Mouse (Mus musculus) limb, embryonic 11.5 days (tissue): ENCODE data around the gene Thada. TPM values are rescaled to one million over a fixed set of nuclear protein-coding genes. Genes with fewer than 3 reads are reported as not detected.

ENCODE experiments used
- ATAC-seq: fragments of 200-750 bp; cut with Nextera tagmentation; 2 replicates; pipeline ENCODE4 v1.8.0; 2017; ENCODE audit warnings: low read depth; ENCODE audit not compliant: insufficient number of reproducible peaks, low FRiP score, low TSS enrichment
- DNase-seq: peaks from one replicate; pipeline ENCODE4 v3.0.0-alpha.2; 2015; ENCODE audit warnings: low spot score
- H3K27ac ChIP-seq: fragments of 300-500 bp; sonication (generic); replicated peaks from 2 replicates; pipeline ENCODE4 v1.5.1; 2014; ENCODE audit warnings: low read depth, mild to moderate bottlenecking, low read length
- H3K27me3 ChIP-seq: fragments of 300-500 bp; sonication (generic); 2 replicates; pipeline ENCODE4 v1.6.1; 2014; ENCODE audit warnings: mild to moderate bottlenecking, low read length, mixed read lengths; ENCODE audit not compliant: control insufficient read depth, insufficient read depth
- H3K36me3 ChIP-seq: fragments of 300-500 bp; sonication (generic); 2 replicates; pipeline ENCODE4 v1.6.1; 2014; ENCODE audit warnings: mild to moderate bottlenecking, low read length, moderate library complexity, mixed read lengths; ENCODE audit not compliant: control insufficient read depth, insufficient read depth
- H3K4me1 ChIP-seq: fragments of 300-500 bp; sonication (generic); 2 replicates; pipeline ENCODE4 v1.6.1; 2014; ENCODE audit warnings: low read length, mixed read lengths; ENCODE audit not compliant: control insufficient read depth, insufficient read depth
- H3K4me2 ChIP-seq: fragments of 300-500 bp; sonication (generic); 2 replicates; pipeline ENCODE4 v1.6.1; 2014; ENCODE audit warnings: low read depth, mild to moderate bottlenecking, moderate library complexity; ENCODE audit not compliant: severe bottlenecking
- H3K4me3 ChIP-seq: fragments of 300-500 bp; sonication (generic); 2 replicates; pipeline ENCODE4 v1.5.1; 2014; ENCODE audit warnings: low read depth, low read length
- H3K9ac ChIP-seq: fragments of 300-500 bp; sonication (generic); 2 replicates; pipeline ENCODE4 v1.6.1; 2014; ENCODE audit warnings: mild to moderate bottlenecking, low read length
- H3K9me3 ChIP-seq: fragments of 300-500 bp; sonication (generic); 2 replicates; pipeline ENCODE4 v1.6.1; 2016; ENCODE audit warnings: low read length; ENCODE audit not compliant: control insufficient read depth
- WGBS: fragments of 180-500 bp; shearing (Covaris S2); extraction: QIAGEN DNeasy Blood & Tissue Kit; methylation state at CpG from one replicate; pipeline ENCODE4 v1.1.7; 2014; 5-methylcytosine and 5-hydroxymethylcytosine counted together
- polyA plus RNA-seq: library from polyadenylated mRNA; unstranded; fragments of >200 nt; fragmentation: Nextera tagmentation; extraction: Ambion mirVana; gene quantifications from 2 replicates; pipeline ENCODE4 v1.2.1, GENCODE M21; 2014

Thada gene
- polyA plus RNA-seq, 1 experiment from 2014 or later, result 12.6 TPM

DNA sequence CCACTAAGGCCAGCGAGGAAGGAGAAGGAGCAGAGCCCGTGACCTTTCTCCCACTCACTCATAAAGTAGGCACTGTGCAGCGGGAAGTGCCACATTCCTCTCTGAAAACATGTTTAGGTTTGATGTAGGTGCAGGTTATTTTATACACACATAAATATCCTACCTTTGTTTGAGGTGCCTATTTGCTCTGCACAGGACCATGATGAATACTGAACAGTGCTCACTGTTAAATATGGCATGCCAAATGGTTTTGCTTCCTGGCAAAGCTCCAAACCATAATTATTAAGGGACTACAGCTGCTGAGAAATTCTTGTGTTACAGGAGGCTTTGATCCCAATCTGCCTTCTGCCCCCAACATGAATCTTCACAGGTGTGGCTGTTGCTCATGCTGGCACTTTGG is 259.8 kb downstream of the Thada start:
- DNase-seq (no peak), ATAC-seq (no peak)
- H3K9me3 ChIP-seq, result no peaks in the 10 kb centered on the region
- no peaks in the 10 kb centered on the region for H3K27me3 ChIP-seq
- no peak overlapping the region for H3K9ac ChIP-seq
- H3K4me1 ChIP-seq, result peaks cover 6% of the 10 kb centered on the region; the same call in 1 of the 2 replicates
- H3K4me3 ChIP-seq, result no peak overlapping the region
- H3K4me2 ChIP-seq, result no peak overlapping the region
- no peaks in the 10 kb centered on the region for H3K36me3 ChIP-seq
- H3K27ac ChIP-seq, result no peak overlapping the region
- 73% methylated on average over 3 of the region's 3 CpGs for WGBS

DNA sequence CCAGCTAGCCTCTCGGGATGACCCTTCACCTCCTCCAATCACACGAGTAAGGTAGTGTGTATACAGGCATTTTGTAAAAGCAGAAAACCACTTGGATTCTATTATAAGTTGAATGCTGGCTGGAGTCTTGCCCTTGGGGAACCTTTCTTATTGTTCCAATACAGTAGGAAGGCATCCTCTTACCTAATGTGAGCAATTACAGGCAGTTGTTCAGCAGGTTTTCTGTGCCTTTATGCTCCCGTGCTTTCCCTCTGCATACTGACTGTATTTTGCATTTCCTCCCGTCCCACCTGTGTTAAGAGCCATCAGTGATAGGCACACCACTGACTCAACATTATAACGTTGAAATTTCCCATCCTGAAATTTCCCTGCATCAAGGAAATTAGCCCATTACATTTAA is 261.0 kb downstream of the Thada start:
- 79% methylated on average over 5 of the region's 5 CpGs for WGBS
- H3K27ac ChIP-seq, result no peak overlapping the region

GRCm38 (mm10) chr17:84203340-84203739 is 262.7 kb downstream of the Thada start:
- Histone ChIP-seq H3K9ac (no peak overlapping the region), H3K27ac (peak overlapping the region; percentile 6; the same call in 1 of the 2 replicates), H3K9me3 (no peaks in the 10 kb centered on the region), H3K4me1 (peaks cover 7% of the 10 kb centered on the region; the same call in 1 of the 2 replicates), H3K4me3 (no peak overlapping the region), H3K27me3 (no peaks in the 10 kb centered on the region), H3K36me3 (no peaks in the 10 kb centered on the region; the same call in 1 of the 2 replicates), H3K4me2 (no peak overlapping the region)
- DNase-seq, result no peak
- WGBS, result 70% methylated on average over 7 of the region's 7 CpGs
- no peak for ATAC-seq

More for the DNA sequence above, 261.0 kb downstream of the Thada start:
- no peaks in the 10 kb centered on the region for H3K9me3 ChIP-seq
- no peak overlapping the region for H3K4me3 ChIP-seq
- H3K36me3 ChIP-seq, result no peaks in the 10 kb centered on the region; the same call in 1 of the 2 replicates
- no peak overlapping the region for H3K9ac ChIP-seq
- H3K27me3 ChIP-seq, result no peaks in the 10 kb centered on the region
- ATAC-seq (no peak), DNase-seq (no peak)
- H3K4me2 ChIP-seq, result no peak overlapping the region
- H3K4me1 ChIP-seq, result peaks cover 6% of the 10 kb centered on the region; the same call in 1 of the 2 replicates

GRCm38 (mm10) chr17:84201183-84201582 is 264.8 kb downstream of the Thada start:
- Histone ChIP-seq H3K36me3 (no peaks in the 10 kb centered on the region; the same call in 1 of the 2 replicates), H3K27me3 (no peaks in the 10 kb centered on the region), H3K4me1 (peaks cover 10% of the 10 kb centered on the region; the same call in 1 of the 2 replicates), H3K27ac (no peak overlapping the region), H3K9me3 (no peaks in the 10 kb centered on the region), H3K9ac (no peak overlapping the region), H3K4me3 (no peak overlapping the region), H3K4me2 (no peak overlapping the region)
- 94% methylated on average over 5 of the region's 5 CpGs for WGBS
- DNase-seq, result no peak
- ATAC-seq, result no peak

DNA sequence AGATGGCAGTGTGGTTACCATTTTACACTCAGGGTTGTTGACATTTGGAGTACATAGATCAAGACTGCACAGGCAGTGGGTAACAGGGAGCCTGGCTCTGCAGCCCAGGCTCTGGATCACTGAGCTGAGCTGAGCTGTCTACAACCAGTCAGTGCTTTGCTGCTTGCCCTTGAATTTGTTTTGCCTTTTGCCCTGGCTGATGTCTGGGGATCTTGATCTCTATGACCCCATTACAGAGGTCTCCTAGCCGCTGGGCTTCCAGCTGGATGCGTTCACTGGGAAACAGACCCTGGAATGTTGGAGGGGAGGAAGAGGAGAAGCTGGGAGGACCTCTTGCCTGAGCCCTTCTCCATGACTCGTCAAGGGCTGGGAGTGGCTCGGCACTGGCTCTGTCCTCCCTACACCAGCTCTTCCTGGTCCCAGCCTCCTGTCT is 268.1 kb downstream of the Thada start:
- H3K36me3 ChIP-seq, result peaks cover 2% of the 10 kb centered on the region; the same call in 1 of the 2 replicates
- ATAC-seq (0 out of 2 replicates have a peak, but pooled peaks have one; percentile 44), DNase-seq (no peak)
- H3K4me1 ChIP-seq, result 0 out of 2 replicates have a peak, but pooled peaks cover 5% of the 10 kb centered on the region
- H3K27me3 ChIP-seq, result no peaks in the 10 kb centered on the region
- no peaks in the 10 kb centered on the region for H3K9me3 ChIP-seq
- no peak overlapping the region for H3K4me3 ChIP-seq
- 57% methylated on average over 4 of the region's 4 CpGs for WGBS
- no peak overlapping the region for H3K9ac ChIP-seq
- no peak overlapping the region for H3K4me2 ChIP-seq
- no peak overlapping the region for H3K27ac ChIP-seq

DNA sequence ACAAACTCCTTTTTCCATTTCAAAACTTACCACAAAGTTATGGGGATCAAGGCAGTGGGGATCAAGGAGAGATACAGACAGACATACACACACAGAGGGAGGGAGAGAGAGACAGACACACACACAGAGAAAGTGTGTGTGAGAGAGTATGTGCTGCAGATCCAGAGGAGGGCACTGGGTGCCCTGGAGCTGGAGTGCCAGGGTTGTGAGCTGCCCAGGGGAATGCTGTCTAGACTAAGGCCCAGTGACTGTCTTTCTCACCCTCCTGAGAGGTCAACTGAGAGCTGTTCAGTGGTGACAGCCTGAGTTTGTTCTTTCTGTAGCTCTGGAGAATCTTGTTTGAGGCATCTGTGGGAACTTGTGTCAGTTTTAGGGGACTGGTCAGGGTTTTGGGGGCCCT is 269.7 kb downstream of the Thada start:
- Histone ChIP-seq H3K9ac (no peak overlapping the region), H3K36me3 (peaks cover 2% of the 10 kb centered on the region; the same call in 1 of the 2 replicates), H3K27me3 (no peaks in the 10 kb centered on the region), H3K4me1 (0 out of 2 replicates have a peak, but pooled peaks cover 5% of the 10 kb centered on the region), H3K27ac (no peak overlapping the region), H3K4me2 (no peak overlapping the region), H3K4me3 (no peak overlapping the region), H3K9me3 (no peaks in the 10 kb centered on the region)
- DNase-seq, result no peak
- ATAC-seq, result no peak

GRCm38 (mm10) chr17:84195835-84196234 is 270.2 kb downstream of the Thada start:
- DNase-seq, result no peak

DNA sequence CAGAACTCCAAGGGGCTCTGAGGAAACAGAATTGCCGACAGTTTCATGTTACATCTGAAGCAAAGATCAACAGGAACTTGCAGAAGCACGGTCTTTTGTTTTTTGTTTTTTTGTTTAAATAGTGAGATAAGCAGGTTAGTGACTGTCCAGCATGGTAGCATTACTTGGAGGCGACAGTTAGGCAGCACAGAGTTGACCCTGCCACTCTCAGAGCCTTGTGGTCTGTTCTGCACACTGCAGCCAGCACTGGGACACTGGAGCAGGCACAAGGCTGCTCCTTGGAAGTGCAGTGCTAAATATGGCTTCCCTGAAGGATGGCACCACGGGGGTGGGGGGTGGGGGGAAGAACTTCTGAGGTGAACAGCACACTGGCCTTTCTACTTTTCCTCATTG is 271.0 kb downstream of the Thada start:
- Histone ChIP-seq H3K9me3 (no peaks in the 10 kb centered on the region), H3K36me3 (0 out of 2 replicates have a peak, but pooled peaks cover 2% of the 10 kb centered on the region)
- 57% methylated on average over 4 of the region's 4 CpGs for WGBS

More at GRCm38 (mm10) chr17:84195835-84196234, 270.2 kb downstream of the Thada start:
- no peak for ATAC-seq
- H3K4me1 ChIP-seq, result 0 out of 2 replicates have a peak, but pooled peaks cover 5% of the 10 kb centered on the region
- no peak overlapping the region for H3K4me3 ChIP-seq
- H3K27ac ChIP-seq, result no peak overlapping the region
- no peaks in the 10 kb centered on the region for H3K9me3 ChIP-seq
- no peak overlapping the region for H3K9ac ChIP-seq
- H3K36me3 ChIP-seq, result peaks cover 2% of the 10 kb centered on the region; the same call in 1 of the 2 replicates
- H3K4me2 ChIP-seq, result no peak overlapping the region
- WGBS, result 81% methylated on average over 3 of the region's 3 CpGs
- no peaks in the 10 kb centered on the region for H3K27me3 ChIP-seq

More for the DNA sequence above, 271.0 kb downstream of the Thada start:
- Histone ChIP-seq H3K9ac (no peak overlapping the region), H3K27me3 (no peaks in the 10 kb centered on the region), H3K4me1 (0 out of 2 replicates have a peak, but pooled peaks cover 10% of the 10 kb centered on the region), H3K4me3 (no peak overlapping the region), H3K27ac (no peak overlapping the region), H3K4me2 (no peak overlapping the region)
- ATAC-seq, result no peak
- no peak for DNase-seq
